Mouse (Mus musculus) embryo, embryonic 11 days (tissue): ENCODE data around the gene Ttll5.

Source experiments
- DNase-seq: peaks from one replicate; pipeline ENCODE4 v3.0.0-alpha.2; 2015

The Ttll5 gene

DNA sequence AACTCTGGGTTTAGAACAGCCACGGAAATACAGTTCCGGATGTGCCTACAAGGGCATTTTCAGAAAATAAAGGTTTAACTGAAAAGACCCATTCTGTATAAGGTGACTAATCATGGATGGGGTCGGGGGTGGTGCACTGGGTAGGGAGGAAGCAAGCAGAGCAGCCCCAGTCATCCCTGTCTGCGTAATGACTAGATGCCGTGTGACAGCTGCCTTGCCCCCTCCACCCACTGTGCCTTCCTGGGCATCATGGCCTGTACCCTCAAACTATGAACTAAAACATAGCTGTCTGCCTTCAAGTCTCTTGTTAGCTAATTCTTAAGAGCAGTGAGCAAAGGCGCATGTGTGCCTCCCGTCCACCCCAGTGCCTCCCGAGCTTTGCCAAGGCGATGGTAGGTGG lies 281.6 kb downstream of the Ttll5 start:
- DNase-seq = no peak

DNA sequence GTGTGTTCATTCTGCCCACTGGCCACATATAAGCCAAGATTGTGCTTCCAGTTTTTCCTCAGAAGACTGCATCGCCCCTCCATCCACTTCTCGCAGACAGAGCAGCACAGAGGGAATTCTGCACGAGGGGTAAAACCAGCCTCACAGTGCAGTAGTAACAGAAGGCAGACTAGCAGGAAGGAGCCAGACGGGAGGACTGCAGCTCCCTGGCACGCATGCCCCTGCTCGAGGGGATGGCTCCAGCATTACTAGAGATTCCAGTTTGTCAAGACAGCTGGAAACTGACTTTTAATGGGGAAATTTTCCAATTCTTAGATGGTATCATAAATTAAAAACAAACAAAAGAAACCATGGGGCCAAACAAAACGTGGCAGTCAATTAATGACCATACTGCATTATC lies 283.2 kb downstream of the Ttll5 start:
- no peak for DNase-seq

DNA sequence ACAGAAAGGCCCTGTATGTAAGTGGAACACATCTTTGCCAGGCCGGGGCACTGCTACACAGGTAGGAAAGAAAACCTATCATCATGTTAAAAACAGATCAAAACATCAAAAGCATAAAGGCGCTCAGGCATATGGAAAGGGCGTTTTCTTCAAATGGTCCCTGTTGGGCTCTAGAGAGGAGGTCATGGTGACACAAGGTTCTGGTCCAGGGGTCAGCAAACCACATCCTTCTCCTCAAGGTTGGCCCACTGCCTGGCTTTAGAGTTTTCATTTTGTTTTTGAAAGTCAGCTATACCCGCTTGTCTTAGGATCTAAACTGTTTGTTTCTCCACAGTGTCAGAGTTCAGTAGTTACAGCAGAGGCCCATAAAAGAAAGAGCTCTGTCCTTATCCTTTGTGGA lies 285.1 kb downstream of the Ttll5 start:
- DNase-seq = no peak

DNA sequence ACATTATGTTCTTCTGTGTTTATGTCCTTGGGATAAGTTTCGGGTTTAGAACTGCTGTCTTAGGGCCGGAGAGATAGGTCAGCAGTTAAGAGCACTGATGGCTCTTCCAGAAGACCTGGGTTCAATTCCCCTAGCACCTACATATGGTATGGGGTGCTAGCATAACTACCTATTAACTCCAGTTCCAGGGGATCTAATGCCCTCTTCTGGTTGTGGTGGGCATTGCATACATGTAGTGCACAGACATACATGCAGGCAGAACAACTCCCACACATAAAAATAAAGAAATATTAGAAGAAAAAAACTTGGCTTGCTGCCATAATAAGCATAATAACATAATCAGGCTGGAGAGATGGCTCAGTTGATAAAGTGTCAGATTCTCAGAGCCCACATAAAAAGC lies 286.2 kb downstream of the Ttll5 start:
- DNase-seq = no peak
